Mouse (Mus musculus) forebrain, embryonic 14.5 days (tissue): Measurements from ENCODE around the gene Slc9a4. TPM values are rescaled to one million over a fixed set of nuclear protein-coding genes. Genes with fewer than 3 reads are reported as not detected.
"Not testable (repeated sequence)": the region's sequence is repeated elsewhere in the genome, so short reads cannot be mapped to it uniquely, and the experiment has no call there.

Experiments used
- ATAC-seq: fragments of 200-750 bp; cut with Nextera tagmentation; 2 replicates; pipeline ENCODE4 v1.8.0; 2017; ENCODE audit warnings: mild to moderate bottlenecking, moderate library complexity
- DNase-seq: peaks from one replicate; pipeline ENCODE4 v3.0.0-alpha.2; 2015; ENCODE audit warnings: low spot score
- H3K27ac ChIP-seq: fragments of 300-500 bp; sonication (generic); 2 replicates; pipeline ENCODE4 v1.5.1; 2014; ENCODE audit warnings: low read depth, mild to moderate bottlenecking, control low read depth, low read length, moderate library complexity
- H3K27me3 ChIP-seq: fragments of 300-500 bp; sonication (generic); replicated peaks from 2 replicates; pipeline ENCODE4 v1.6.1; 2014; ENCODE audit warnings: low read length, control low read depth, mixed read lengths; ENCODE audit not compliant: control insufficient read depth, insufficient read depth
- H3K36me3 ChIP-seq: fragments of 300-500 bp; sonication (generic); 2 replicates; pipeline ENCODE4 v1.6.1; 2014; ENCODE audit warnings: low read length, control low read depth; ENCODE audit not compliant: control insufficient read depth, insufficient read depth
- H3K4me1 ChIP-seq: fragments of 300-500 bp; sonication (generic); 2 replicates; pipeline ENCODE4 v1.6.1; 2014; ENCODE audit warnings: antibody characterized with exemption, low read length, control low read depth; ENCODE audit not compliant: control insufficient read depth, insufficient read depth
- H3K4me2 ChIP-seq: fragments of 300-500 bp; sonication (generic); 2 replicates; pipeline ENCODE4 v1.6.1; 2014; ENCODE audit warnings: mild to moderate bottlenecking, control low read depth, low read length
- H3K4me3 ChIP-seq: fragments of 300-500 bp; sonication (generic); 2 replicates; pipeline ENCODE4 v1.5.1; 2014; ENCODE audit warnings: low read depth, low read length, control low read depth
- H3K9ac ChIP-seq: fragments of 300-500 bp; sonication (generic); 2 replicates; pipeline ENCODE4 v1.6.1; 2014; ENCODE audit warnings: mild to moderate bottlenecking, low read length, control low read depth, moderate library complexity
- H3K9me3 ChIP-seq: fragments of 300-500 bp; sonication (generic); replicated peaks from 2 replicates; pipeline ENCODE4 v1.6.1; 2016; ENCODE audit warnings: low read length, control low read depth, mixed read lengths; ENCODE audit not compliant: control insufficient read depth
- WGBS: fragments of 180-500 bp; shearing (Covaris S2); extraction: QIAGEN DNeasy Blood & Tissue Kit; methylation state at CpG from one replicate; pipeline ENCODE4 v1.1.7; 2014; 5-methylcytosine and 5-hydroxymethylcytosine counted together
- polyA plus RNA-seq: library from polyadenylated mRNA; unstranded; fragments of >200 nt; fragmentation: Nextera tagmentation; extraction: Ambion mirVana; gene quantifications from 2 replicates; pipeline ENCODE4 v1.2.1, GENCODE M21; 2014

The Slc9a4 gene
- polyA plus RNA-seq, 1 experiment from 2014 or later = not detected

DNA sequence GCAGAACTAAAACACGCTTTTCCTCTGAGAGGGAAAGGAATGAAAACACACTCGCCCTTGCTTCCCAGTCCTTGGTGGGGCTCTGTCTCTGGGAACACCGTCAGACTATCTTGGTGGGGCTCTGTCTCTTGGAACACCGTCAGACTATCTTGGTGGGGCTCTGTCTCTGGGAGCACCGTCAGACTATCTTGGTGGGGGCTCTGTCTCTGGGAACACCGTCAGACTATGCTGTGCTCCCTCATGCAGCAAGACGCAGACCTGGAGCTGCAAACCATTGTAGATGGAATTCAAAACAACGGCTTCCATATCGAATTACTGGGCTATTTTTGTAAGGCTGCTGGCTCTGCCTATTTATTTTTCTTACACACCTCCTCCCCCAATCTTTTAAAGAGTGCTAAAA lies 79.6 kb downstream of the Slc9a4 start:
- no peak for DNase-seq
- no peaks in the 10 kb centered on the region for H3K9me3 ChIP-seq
- H3K4me2 ChIP-seq = no peak overlapping the region
- H3K4me3 ChIP-seq = no peak overlapping the region
- no peak for ATAC-seq
- no peak overlapping the region for H3K27ac ChIP-seq
- no peaks in the 10 kb centered on the region for H3K27me3 ChIP-seq
- 81% methylated on average over 9 of the region's 9 CpGs for WGBS
- no peaks in the 10 kb centered on the region for H3K4me1 ChIP-seq
- no peaks in the 10 kb centered on the region for H3K36me3 ChIP-seq
- no peak overlapping the region for H3K9ac ChIP-seq

DNA sequence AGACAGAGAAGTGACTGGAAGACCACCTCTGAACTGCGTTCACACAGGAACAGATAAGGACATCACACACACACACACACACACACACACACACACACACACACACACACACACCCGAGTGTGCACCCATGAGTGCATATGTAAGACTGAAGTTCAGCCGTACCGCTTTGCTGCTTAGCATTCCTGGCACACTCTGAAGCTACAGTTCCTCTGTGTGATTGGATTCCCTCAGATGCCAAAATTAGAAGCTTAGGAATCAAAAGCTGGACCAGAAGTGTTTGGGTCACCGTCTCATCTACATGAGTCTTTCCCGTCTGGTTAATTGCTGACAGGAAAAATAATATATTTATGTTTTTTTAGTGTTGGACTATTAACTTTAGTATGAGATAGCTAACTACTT lies 81.0 kb downstream of the Slc9a4 start:
- no peak overlapping the region for H3K9ac ChIP-seq
- DNase-seq = no peak
- H3K36me3 ChIP-seq = no peaks in the 10 kb centered on the region
- no peaks in the 10 kb centered on the region for H3K27me3 ChIP-seq
- 87% methylated on average over 6 of the region's 6 CpGs for WGBS
- no peak for ATAC-seq
- H3K9me3 ChIP-seq = no peaks in the 10 kb centered on the region
- H3K27ac ChIP-seq = no peak overlapping the region
- H3K4me2 ChIP-seq = no peak overlapping the region
- H3K4me3 ChIP-seq = no peak overlapping the region
- no peaks in the 10 kb centered on the region for H3K4me1 ChIP-seq

DNA sequence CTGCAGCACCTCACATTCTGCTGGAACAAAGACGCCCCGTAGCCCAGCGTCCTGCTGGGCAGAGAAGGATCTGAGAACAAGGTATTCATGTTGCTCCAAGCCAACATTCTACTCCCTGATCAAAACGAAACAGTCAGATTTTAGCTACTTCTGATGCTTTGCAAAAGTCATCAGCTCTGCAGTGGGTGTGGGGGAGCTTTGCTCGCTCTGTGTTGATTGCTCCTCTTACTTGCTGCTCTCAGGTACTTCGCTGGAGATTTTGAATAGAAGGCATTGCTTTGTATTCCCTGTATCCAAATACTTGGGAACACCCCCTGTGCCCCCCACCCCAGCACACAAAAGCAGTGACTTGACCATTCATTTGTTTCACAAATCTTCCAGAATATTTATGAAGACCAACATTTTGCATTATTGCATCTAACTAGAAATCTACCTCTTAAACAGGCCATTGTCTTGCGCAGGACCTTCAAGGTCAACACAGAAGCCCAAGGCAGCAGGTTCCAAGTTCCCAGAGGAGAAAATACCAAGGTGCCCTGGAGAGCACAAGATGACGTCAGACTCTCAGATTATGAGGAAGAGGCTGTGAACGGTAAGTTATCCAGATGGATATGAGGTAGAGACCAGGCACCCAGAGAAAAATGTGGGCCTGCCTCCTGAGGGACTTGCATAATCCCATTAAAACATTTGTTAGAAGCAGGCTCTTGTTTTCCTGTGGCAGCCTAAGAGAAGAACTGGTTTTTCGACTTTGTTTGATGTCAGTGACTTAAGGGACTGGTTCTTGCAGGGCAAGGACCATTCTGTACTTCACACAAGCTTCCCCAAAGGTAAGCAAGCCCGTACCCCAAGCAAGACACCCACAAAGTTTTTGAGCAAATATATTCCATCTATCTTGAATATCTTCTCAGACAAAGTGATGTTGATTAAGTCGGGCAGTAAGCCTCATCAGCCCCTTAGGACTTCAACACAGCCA lies 85.8 kb downstream of the Slc9a4 start:
- H3K36me3 ChIP-seq = no peaks in the 10 kb centered on the region
- WGBS = 44% methylated on average over 12 of the region's 12 CpGs
- H3K9me3 ChIP-seq = no peaks in the 10 kb centered on the region
- H3K27ac ChIP-seq = no peak overlapping the region
- no peaks in the 10 kb centered on the region for H3K4me1 ChIP-seq
- H3K9ac ChIP-seq = no peak overlapping the region
- H3K4me2 ChIP-seq = no peak overlapping the region
- no peaks in the 10 kb centered on the region for H3K27me3 ChIP-seq
- DNase-seq (no peak), ATAC-seq (no peak)
- H3K4me3 ChIP-seq = no peak overlapping the region

DNA sequence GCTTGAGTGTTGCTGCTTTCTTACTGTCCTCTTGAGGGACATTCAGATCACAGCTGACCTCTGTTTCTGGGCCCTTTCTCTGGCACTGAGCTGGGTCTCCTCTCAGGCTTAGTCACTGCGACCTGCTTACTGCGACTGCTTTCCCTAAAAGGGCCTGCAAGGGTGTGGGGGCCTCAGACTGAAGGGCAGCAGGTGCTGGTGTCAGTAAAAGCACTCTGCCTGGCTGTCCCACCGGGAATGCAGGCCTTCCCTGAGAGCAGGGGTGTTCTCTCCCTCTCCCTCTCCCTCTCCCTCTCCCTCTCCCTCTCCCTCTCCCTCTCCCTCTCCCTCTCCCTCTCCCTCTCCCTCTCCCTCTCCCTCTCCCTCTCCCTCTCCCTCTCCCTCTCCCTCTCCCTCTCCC lies 87.6 kb downstream of the Slc9a4 start:
- H3K27ac ChIP-seq, H3K27me3 ChIP-seq, H3K9me3 ChIP-seq, ATAC-seq, H3K9ac ChIP-seq, H3K36me3 ChIP-seq, H3K4me3 ChIP-seq, H3K4me1 ChIP-seq, H3K4me2 ChIP-seq, DNase-seq: not testable (repeated sequence)
- WGBS = 13% methylated on average over 3 of the region's 3 CpGs

DNA sequence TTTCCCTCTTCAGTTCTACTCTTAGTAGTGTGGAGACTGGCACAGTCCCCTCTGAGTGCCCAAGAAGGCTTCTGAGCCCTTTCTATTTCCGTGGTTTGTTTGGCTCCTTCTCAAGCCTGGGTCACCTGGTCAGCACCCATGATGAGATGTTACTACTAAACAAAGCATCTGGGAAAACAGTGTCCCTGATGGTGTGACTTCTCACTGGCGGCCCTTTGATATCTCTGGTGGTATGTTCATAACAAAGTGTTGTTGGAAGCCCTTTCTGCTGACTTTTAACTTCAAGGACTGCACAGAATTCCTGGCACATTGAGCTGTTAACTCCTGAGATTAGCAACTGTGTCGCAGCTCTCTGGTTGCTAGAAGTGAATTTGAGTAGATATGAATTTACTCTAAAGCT lies 90.1 kb downstream of the Slc9a4 start:
- no peaks in the 10 kb centered on the region for H3K4me1 ChIP-seq
- WGBS = 86% methylated on average over 3 of the region's 3 CpGs

DNA sequence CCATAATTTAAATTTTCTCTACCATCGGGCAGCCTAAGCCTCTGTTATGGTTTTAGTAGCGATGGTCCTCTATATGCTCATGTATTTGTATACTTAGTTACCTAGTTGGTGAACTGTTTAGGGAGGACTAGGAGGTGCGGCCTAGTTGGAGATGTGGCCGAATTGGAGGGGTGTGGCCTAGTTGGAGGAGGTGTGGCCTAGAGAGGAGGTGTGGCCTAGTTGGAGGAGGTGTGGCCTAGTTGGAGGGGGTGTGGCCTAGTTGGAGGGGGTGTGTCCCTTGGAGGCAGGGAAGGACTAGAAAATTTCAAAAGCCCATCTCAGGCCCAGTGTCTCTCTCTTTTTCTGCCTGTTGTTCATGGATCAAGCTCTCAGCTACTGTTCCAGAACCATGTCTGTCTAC lies 91.6 kb downstream of the Slc9a4 start:
- H3K9me3 ChIP-seq = no peaks in the 10 kb centered on the region
- no peak for DNase-seq
- no peak for ATAC-seq
- no peaks in the 10 kb centered on the region for H3K36me3 ChIP-seq
- H3K4me1 ChIP-seq = no peaks in the 10 kb centered on the region
- no peak overlapping the region for H3K9ac ChIP-seq
- no peak overlapping the region for H3K4me2 ChIP-seq
- H3K4me3 ChIP-seq = no peak overlapping the region
- no peak overlapping the region for H3K27ac ChIP-seq
- 97% methylated on average over 4 of the region's 4 CpGs for WGBS
- H3K27me3 ChIP-seq = no peaks in the 10 kb centered on the region

More for the DNA sequence above, 90.1 kb downstream of the Slc9a4 start:
- Histone ChIP-seq H3K4me2 (no peak overlapping the region), H3K27me3 (no peaks in the 10 kb centered on the region), H3K36me3 (no peaks in the 10 kb centered on the region), H3K9ac (no peak overlapping the region), H3K9me3 (no peaks in the 10 kb centered on the region), H3K27ac (no peak overlapping the region), H3K4me3 (no peak overlapping the region)
- ATAC-seq = no peak
- no peak for DNase-seq

DNA sequence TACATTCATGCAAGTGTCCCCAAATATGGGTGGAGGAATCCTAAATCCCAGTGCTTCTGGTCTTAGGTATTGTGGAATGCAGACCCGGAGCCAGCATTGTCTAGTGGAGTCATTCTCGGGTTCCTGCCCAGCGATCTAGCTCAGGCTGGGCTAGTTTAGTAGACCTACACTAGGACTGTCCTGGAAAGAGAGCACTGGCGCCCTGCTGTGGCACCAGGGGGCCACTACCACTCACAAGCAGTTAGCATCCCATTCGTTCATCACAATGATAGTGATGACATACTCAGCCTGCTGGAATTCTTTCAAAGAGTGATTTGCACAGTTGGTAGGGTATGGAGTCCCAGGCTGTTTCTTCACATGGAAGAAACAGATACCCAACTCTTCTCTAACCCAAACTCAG lies 97.4 kb downstream of the Slc9a4 start:
- Histone ChIP-seq H3K27ac (no peak overlapping the region), H3K36me3 (no peaks in the 10 kb centered on the region), H3K9me3 (no peaks in the 10 kb centered on the region), H3K27me3 (peaks cover 35% of the 10 kb centered on the region), H3K4me1 (peaks cover 4% of the 10 kb centered on the region; the same call in 1 of the 2 replicates), H3K4me3 (no peak overlapping the region), H3K4me2 (no peak overlapping the region), H3K9ac (no peak overlapping the region)
- ATAC-seq (no peak), DNase-seq (no peak)
- WGBS = 60% methylated on average over 5 of the region's 5 CpGs

Other genes starting within 250 kb of the Slc9a4 start
- gene Il1rl1, start 150.5 kb upstream of the Slc9a4 start, polyA plus RNA-seq = 0.07 TPM in 1 of 2 replicates, not detected in the other
- not detected in 2 replicates for gene Il18r1, start 114.5 kb upstream of the Slc9a4 start, polyA plus RNA-seq
- gene Il18rap, start 64.7 kb upstream of the Slc9a4 start, polyA plus RNA-seq = 0.08 and 0.14 TPM in 2 replicates
- 0.09 and 0.14 TPM in 2 replicates for gene Slc9a2, start 100.5 kb downstream of the Slc9a4 start, polyA plus RNA-seq
- gene Mfsd9, start 210.6 kb downstream of the Slc9a4 start, polyA plus RNA-seq = 5.4 and 6.5 TPM in 2 replicates
- not detected in 2 replicates for gene Tmem182, start 225.5 kb downstream of the Slc9a4 start, polyA plus RNA-seq